Mouse (Mus musculus) kidney, postnatal 0 days (tissue): ENCODE results near the gene Glipr1l2. TPM values are rescaled to one million over a fixed set of nuclear protein-coding genes. Genes with fewer than 3 reads are reported as not detected.
"Not testable (repeated sequence)": the region's sequence is repeated elsewhere in the genome, so short reads cannot be mapped to it uniquely, and the experiment has no call there.

Experiments
- ATAC-seq: fragments of 200-750 bp; cut with Nextera tagmentation; replicated peaks from 2 replicates; pipeline ENCODE4 v1.8.0; 2017; ENCODE audit warnings: low read depth, moderate number of reproducible peaks, moderate TSS enrichment, moderate library complexity; ENCODE audit not compliant: low FRiP score
- DNase-seq: peaks from one replicate; pipeline ENCODE4 v3.0.0-alpha.2; 2016; ENCODE audit warnings: low spot score
- H3K27ac ChIP-seq: fragments of 300-500 bp; sonication (generic); 2 replicates; pipeline ENCODE4 v1.5.1; 2014; ENCODE audit warnings: mild to moderate bottlenecking
- H3K27me3 ChIP-seq: fragments of 300-500 bp; sonication (generic); 2 replicates; pipeline ENCODE4 v1.6.1; 2014; ENCODE audit warnings: low read length, mixed read lengths; ENCODE audit not compliant: insufficient read depth
- H3K36me3 ChIP-seq: fragments of 300-500 bp; sonication (generic); 2 replicates; pipeline ENCODE4 v1.6.1; 2014; ENCODE audit warnings: low read length, mixed read lengths; ENCODE audit not compliant: insufficient read depth
- H3K4me1 ChIP-seq: fragments of 300-500 bp; sonication (generic); replicated peaks from 2 replicates; pipeline ENCODE4 v1.6.1; 2014; ENCODE audit warnings: antibody characterized with exemption, low read length, mixed read lengths; ENCODE audit not compliant: insufficient read depth
- H3K4me2 ChIP-seq: fragments of 300-500 bp; sonication (generic); 2 replicates; pipeline ENCODE4 v1.6.1; 2014; ENCODE audit warnings: mild to moderate bottlenecking, low read length, moderate library complexity, mixed read lengths
- H3K4me3 ChIP-seq: fragments of 300-500 bp; sonication (generic); replicated peaks from 2 replicates; pipeline ENCODE4 v1.5.1; 2014; ENCODE audit warnings: low read depth, low read length
- H3K9ac ChIP-seq: fragments of 300-500 bp; sonication (generic); 2 replicates; pipeline ENCODE4 v1.6.1; 2014; ENCODE audit warnings: low read depth, low read length
- H3K9me3 ChIP-seq: fragments of 300-500 bp; sonication (generic); replicated peaks from 2 replicates; pipeline ENCODE4 v1.6.1; 2016; ENCODE audit warnings: low read length, inconsistent platforms, mixed read lengths
- CTCF ChIP-seq: IDR thresholded peaks from 2 replicates; pipeline ENCODE4 v1.5.1; 2016; ENCODE audit warnings: antibody characterized with exemption, low read depth, mild to moderate bottlenecking, moderate library complexity
- WGBS: fragments of 180-500 bp; shearing (Covaris S2); extraction: QIAGEN DNeasy Blood & Tissue Kit; methylation state at CpG from one replicate; pipeline ENCODE4 v1.1.7; 2014; 5-methylcytosine and 5-hydroxymethylcytosine counted together
- polyA plus RNA-seq: library from polyadenylated mRNA; unstranded; fragments of >200 nt; fragmentation: Nextera tagmentation; extraction: Ambion mirVana; gene quantifications from 2 replicates; pipeline ENCODE4 v1.2.1, GENCODE M21; 2015

Gene Glipr1l2
- polyA plus RNA-seq, 1 experiment from 2014 or later = not detected

GRCm38 (mm10) chr10:112080044-112080443 is 3.1 kb upstream of the Glipr1l2 start:
- Histone ChIP-seq H3K27ac (no peak overlapping the region), H3K36me3 (no peaks in the 10 kb centered on the region), H3K27me3 (no peaks in the 10 kb centered on the region), H3K4me3 (no peak overlapping the region), H3K9me3 (no peaks in the 10 kb centered on the region), H3K9ac (no peak overlapping the region), H3K4me1 (no peaks in the 10 kb centered on the region), H3K4me2 (no peak overlapping the region)
- WGBS = 60% methylated on average over 2 of the region's 2 CpGs
- DNase-seq (no peak), ATAC-seq (no peak)
- TF ChIP-seq CTCF = no peak

- H3K9me3 ChIP-seq, H3K36me3 ChIP-seq, H3K27ac ChIP-seq, H3K4me1 ChIP-seq, ATAC-seq, H3K4me3 ChIP-seq, H3K27me3 ChIP-seq, H3K9ac ChIP-seq, H3K4me2 ChIP-seq: not testable (repeated sequence)
- peak; percentile 73 for TF ChIP-seq CTCF
- WGBS = 5% methylated on average over 5 of the region's 5 CpGs
- peak; percentile 22 for DNase-seq
Observed at GRCm38 (mm10) chr10:112105785-112106184, 22.6 kb downstream of the Glipr1l2 start.

- Histone ChIP-seq H3K4me2 (no peak overlapping the region), H3K9me3 (no peaks in the 10 kb centered on the region), H3K27me3 (no peaks in the 10 kb centered on the region), H3K27ac (no peak overlapping the region), H3K9ac (no peak overlapping the region), H3K4me1 (no peaks in the 10 kb centered on the region), H3K4me3 (no peak overlapping the region), H3K36me3 (no peaks in the 10 kb centered on the region)
- ATAC-seq (no peak), DNase-seq (no peak)
- TF ChIP-seq CTCF = no peak
- WGBS = 92% methylated on average over 7 of the region's 7 CpGs
Observed at GRCm38 (mm10) chr10:112110401-112110800, 27.2 kb downstream of the Glipr1l2 start.

GRCm38 (mm10) chr10:112125090-112125489 is 41.9 kb downstream of the Glipr1l2 start:
- not testable (repeated sequence) for H3K27ac ChIP-seq, H3K27me3 ChIP-seq, H3K9me3 ChIP-seq, H3K4me2 ChIP-seq, H3K36me3 ChIP-seq, H3K4me3 ChIP-seq, H3K9ac ChIP-seq, H3K4me1 ChIP-seq, DNase-seq
- peak; percentile 79; the same call in 1 of the 2 replicates for ATAC-seq
- 23% methylated on average over 2 of the region's 2 CpGs for WGBS

GRCm38 (mm10) chr10:112127682-112128230 is 44.6 kb downstream of the Glipr1l2 start:
- not testable (repeated sequence) for H3K27ac ChIP-seq, H3K27me3 ChIP-seq, H3K4me2 ChIP-seq, H3K36me3 ChIP-seq, ATAC-seq, H3K9me3 ChIP-seq, H3K9ac ChIP-seq, H3K4me3 ChIP-seq, H3K4me1 ChIP-seq, DNase-seq
- 74% methylated on average over 6 of the region's 6 CpGs for WGBS

GRCm38 (mm10) chr10:112132194-112132593 is 49.0 kb downstream of the Glipr1l2 start:
- no peak for TF ChIP-seq CTCF
- Histone ChIP-seq H3K4me2 (no peak overlapping the region), H3K9ac (no peak overlapping the region), H3K4me3 (no peak overlapping the region), H3K27me3 (no peaks in the 10 kb centered on the region), H3K36me3 (no peaks in the 10 kb centered on the region), H3K27ac (no peak overlapping the region), H3K4me1 (no peaks in the 10 kb centered on the region), H3K9me3 (no peaks in the 10 kb centered on the region)
- 82% methylated on average over 3 of the region's 3 CpGs for WGBS
- DNase-seq (no peak), ATAC-seq (no peak)
